Mouse (Mus musculus) midbrain, embryonic 11.5 days (tissue): Measurements from ENCODE around the gene Klhdc10. TPM values are rescaled to one million over a fixed set of nuclear protein-coding genes. Genes with fewer than 3 reads are reported as not detected.

Source experiments
- ATAC-seq: fragments of 200-750 bp; cut with Nextera tagmentation; 2 replicates; pipeline ENCODE4 v1.8.0; 2017; ENCODE audit warnings: moderate TSS enrichment, moderate library complexity; ENCODE audit not compliant: low FRiP score
- DNase-seq: peaks from one replicate; pipeline ENCODE4 v3.0.0; 2015; ENCODE audit warnings: low spot score; ENCODE audit errors: missing footprints
- H3K27ac ChIP-seq: fragments of 300-500 bp; sonication (generic); 2 replicates; pipeline ENCODE4 v1.5.1; 2014; ENCODE audit warnings: low read depth, low read length
- H3K27me3 ChIP-seq: fragments of 300-500 bp; sonication (generic); 2 replicates; pipeline ENCODE4 v1.6.1; 2014; ENCODE audit warnings: mild to moderate bottlenecking, low read length, moderate library complexity, mixed read lengths; ENCODE audit not compliant: control insufficient read depth, insufficient read depth
- H3K36me3 ChIP-seq: fragments of 300-500 bp; sonication (generic); 2 replicates; pipeline ENCODE4 v1.6.1; 2014; ENCODE audit warnings: mild to moderate bottlenecking, low read length, moderate library complexity, mixed read lengths; ENCODE audit not compliant: control insufficient read depth, insufficient read depth
- H3K4me1 ChIP-seq: fragments of 300-500 bp; sonication (generic); 2 replicates; pipeline ENCODE4 v1.6.1; 2014; ENCODE audit warnings: low read length; ENCODE audit not compliant: control insufficient read depth, insufficient read depth
- H3K4me2 ChIP-seq: fragments of 300-500 bp; sonication (generic); 2 replicates; pipeline ENCODE4 v1.6.1; 2014; ENCODE audit warnings: mild to moderate bottlenecking, moderate library complexity
- H3K4me3 ChIP-seq: fragments of 300-500 bp; sonication (generic); 2 replicates; pipeline ENCODE4 v1.5.1; 2014; ENCODE audit warnings: low read depth, low read length
- H3K9ac ChIP-seq: fragments of 300-500 bp; sonication (generic); 2 replicates; pipeline ENCODE4 v1.6.1; 2014; ENCODE audit warnings: low read length
- H3K9me3 ChIP-seq: fragments of 300-500 bp; sonication (generic); 2 replicates; pipeline ENCODE4 v1.6.1; 2016; ENCODE audit warnings: low read length; ENCODE audit not compliant: control insufficient read depth
- WGBS: fragments of 180-500 bp; shearing (Covaris S2); extraction: QIAGEN DNeasy Blood & Tissue Kit; methylation state at CpG from one replicate; pipeline ENCODE4 v1.1.7; 2014; 5-methylcytosine and 5-hydroxymethylcytosine counted together
- polyA plus RNA-seq: library from polyadenylated mRNA; unstranded; fragments of >200 nt; fragmentation: Nextera tagmentation; extraction: Ambion mirVana; gene quantifications from 2 replicates; pipeline ENCODE4 v1.2.1, GENCODE M21; 2014

The Klhdc10 gene
- polyA plus RNA-seq, 1 experiment from 2014 or later: 28.3 TPM

GRCm38 (mm10) chr6:30459811-30460749 is 58.4 kb downstream of the Klhdc10 start:
- H3K27ac ChIP-seq: peak overlapping the region; percentile 82
- DNase-seq (peak; percentile 98), ATAC-seq (peak; percentile 12; the same call in 1 of the 2 replicates)
- no peaks in the 10 kb centered on the region for H3K9me3 ChIP-seq
- H3K4me3 ChIP-seq: peak overlapping the region; percentile 33
- H3K27me3 ChIP-seq: 0 out of 2 replicates have a peak, but pooled peaks cover 2% of the 10 kb centered on the region
- no peaks in the 10 kb centered on the region for H3K36me3 ChIP-seq
- 6% methylated on average over 40 of the region's 40 CpGs for WGBS
- H3K4me2 ChIP-seq: peak overlapping the region; percentile 56
- H3K4me1 ChIP-seq: peaks cover 16% of the 10 kb centered on the region
- H3K9ac ChIP-seq: peak overlapping the region; percentile 76

GRCm38 (mm10) chr6:30460750-30461446 is 59.2 kb downstream of the Klhdc10 start:
- Histone ChIP-seq H3K4me1 (peaks cover 16% of the 10 kb centered on the region), H3K9me3 (no peaks in the 10 kb centered on the region), H3K27me3 (0 out of 2 replicates have a peak, but pooled peaks cover 2% of the 10 kb centered on the region), H3K36me3 (no peaks in the 10 kb centered on the region), H3K4me3 (no peak overlapping the region), H3K4me2 (peak overlapping the region; percentile 56), H3K27ac (peak overlapping the region; percentile 82), H3K9ac (peak overlapping the region; percentile 76)
- 10% methylated on average over 19 of the region's 19 CpGs for WGBS
- DNase-seq: peak; percentile 98
- peak; percentile 95 for ATAC-seq

GRCm38 (mm10) chr6:30461755-30462344 is 60.2 kb downstream of the Klhdc10 start:
- ATAC-seq (no peak), DNase-seq (no peak)
- Histone ChIP-seq H3K27me3 (0 out of 2 replicates have a peak, but pooled peaks cover 2% of the 10 kb centered on the region), H3K36me3 (no peaks in the 10 kb centered on the region), H3K4me2 (no peak overlapping the region), H3K4me1 (peaks cover 16% of the 10 kb centered on the region), H3K4me3 (no peak overlapping the region), H3K9ac (no peak overlapping the region), H3K27ac (no peak overlapping the region), H3K9me3 (no peaks in the 10 kb centered on the region)
- 87% methylated on average over 13 of the region's 13 CpGs for WGBS

GRCm38 (mm10) chr6:30462822-30463221 is 61.2 kb downstream of the Klhdc10 start:
- H3K9me3 ChIP-seq: no peaks in the 10 kb centered on the region
- DNase-seq (no peak), ATAC-seq (no peak)
- no peak overlapping the region for H3K4me2 ChIP-seq
- H3K4me3 ChIP-seq: no peak overlapping the region
- 39% methylated on average over 7 of the region's 7 CpGs for WGBS
- no peak overlapping the region for H3K9ac ChIP-seq
- no peaks in the 10 kb centered on the region for H3K36me3 ChIP-seq
- peaks cover 16% of the 10 kb centered on the region for H3K4me1 ChIP-seq
- no peak overlapping the region for H3K27ac ChIP-seq
- 0 out of 2 replicates have a peak, but pooled peaks cover 2% of the 10 kb centered on the region for H3K27me3 ChIP-seq

GRCm38 (mm10) chr6:30465586-30465985 is 63.9 kb downstream of the Klhdc10 start:
- ATAC-seq: no peak
- WGBS: 87% methylated on average over 11 of the region's 11 CpGs

GRCm38 (mm10) chr6:30468058-30468457 is 66.4 kb downstream of the Klhdc10 start:
- no peaks in the 10 kb centered on the region for H3K36me3 ChIP-seq
- H3K4me1 ChIP-seq: no peaks in the 10 kb centered on the region; the same call in 1 of the 2 replicates
- DNase-seq (no peak), ATAC-seq (no peak)
- no peak overlapping the region for H3K9ac ChIP-seq
- H3K27me3 ChIP-seq: no peaks in the 10 kb centered on the region
- H3K27ac ChIP-seq: no peak overlapping the region
- H3K4me3 ChIP-seq: no peak overlapping the region
- WGBS: 57% methylated on average over 1 of the region's 1 CpGs
- no peaks in the 10 kb centered on the region for H3K9me3 ChIP-seq
- no peak overlapping the region for H3K4me2 ChIP-seq

More at GRCm38 (mm10) chr6:30465586-30465985, 63.9 kb downstream of the Klhdc10 start:
- H3K4me2 ChIP-seq: no peak overlapping the region
- no peaks in the 10 kb centered on the region for H3K27me3 ChIP-seq
- H3K9me3 ChIP-seq: no peaks in the 10 kb centered on the region
- no peak overlapping the region for H3K27ac ChIP-seq
- H3K4me1 ChIP-seq: peaks cover 11% of the 10 kb centered on the region
- H3K9ac ChIP-seq: no peak overlapping the region
- no peaks in the 10 kb centered on the region for H3K36me3 ChIP-seq
- DNase-seq: no peak
- H3K4me3 ChIP-seq: no peak overlapping the region

GRCm38 (mm10) chr6:30468684-30469083 is 67.0 kb downstream of the Klhdc10 start:
- no peak for ATAC-seq
- no peak overlapping the region for H3K4me2 ChIP-seq
- no peaks in the 10 kb centered on the region for H3K9me3 ChIP-seq
- WGBS: 59% methylated on average over 12 of the region's 12 CpGs
- H3K27me3 ChIP-seq: no peaks in the 10 kb centered on the region
- no peak for DNase-seq
- H3K4me1 ChIP-seq: no peaks in the 10 kb centered on the region; the same call in 1 of the 2 replicates
- no peaks in the 10 kb centered on the region for H3K36me3 ChIP-seq
- H3K9ac ChIP-seq: no peak overlapping the region
- H3K27ac ChIP-seq: no peak overlapping the region
- H3K4me3 ChIP-seq: no peak overlapping the region

GRCm38 (mm10) chr6:30469370-30469769 is 67.7 kb downstream of the Klhdc10 start:
- Histone ChIP-seq H3K9me3 (no peaks in the 10 kb centered on the region), H3K4me1 (no peaks in the 10 kb centered on the region; the same call in 1 of the 2 replicates), H3K36me3 (no peaks in the 10 kb centered on the region), H3K27ac (no peak overlapping the region), H3K4me3 (no peak overlapping the region), H3K9ac (no peak overlapping the region), H3K4me2 (no peak overlapping the region), H3K27me3 (no peaks in the 10 kb centered on the region)
- 87% methylated on average over 12 of the region's 12 CpGs for WGBS
- no peak for DNase-seq
- ATAC-seq: no peak
